Mouse (Mus musculus) E14TG2a.4 (cell line): ENCODE data around the gene Trp53i11.

Experiments
- H3K27me3 ChIP-seq: 2 replicates; pipeline ENCODE4 v1.6.1; 2014; ENCODE audit warnings: low read length, control low read depth; ENCODE audit not compliant: insufficient read depth
- H3K36me3 ChIP-seq: 2 replicates; pipeline ENCODE4 v1.6.1; 2014; ENCODE audit warnings: low read length, control low read depth; ENCODE audit not compliant: insufficient read depth
- H3K4me1 ChIP-seq: replicated peaks from 2 replicates; pipeline ENCODE4 v1.6.1; 2014; ENCODE audit warnings: low read depth, low read length, control low read depth
- H3K4me3 ChIP-seq: replicated peaks from 2 replicates; pipeline ENCODE4 v1.5.1; 2014; ENCODE audit warnings: mild to moderate bottlenecking, low read length
- H3K9me3 ChIP-seq: 2 replicates; pipeline ENCODE4 v1.6.1; 2014; ENCODE audit warnings: low read length, control low read depth
- CTCF ChIP-seq: conservative IDR thresholded peaks from 2 replicates; pipeline ENCODE4 v1.5.1; 2014; ENCODE audit warnings: low read length
- NANOG ChIP-seq: IDR thresholded peaks from 2 replicates; pipeline ENCODE4 v1.6.1; 2014; ENCODE audit warnings: borderline replicate concordance, low read length, mixed read lengths
- POU5F1 ChIP-seq: IDR thresholded peaks from 2 replicates; pipeline ENCODE4 v1.6.1; 2014; ENCODE audit warnings: low read length, borderline replicate concordance

The Trp53i11 gene

GRCm38 (mm10) chr2:93249058-93249457 lies 61.7 kb downstream of the Trp53i11 start:
- H3K4me1 ChIP-seq, result peaks cover 17% of the 10 kb centered on the region
- no peak overlapping the region for H3K4me3 ChIP-seq
- no peaks in the 10 kb centered on the region for H3K36me3 ChIP-seq
- TF ChIP-seq CTCF, result no peak
- no peak for TF ChIP-seq POU5F1
- TF ChIP-seq NANOG, result no peak
- no peaks in the 10 kb centered on the region for H3K9me3 ChIP-seq
- peaks cover 60% of the 10 kb centered on the region for H3K27me3 ChIP-seq

- no peak overlapping the region for H3K4me3 ChIP-seq
- no peak for TF ChIP-seq CTCF
- peaks cover 17% of the 10 kb centered on the region for H3K4me1 ChIP-seq
- peaks cover 61% of the 10 kb centered on the region for H3K27me3 ChIP-seq
- H3K36me3 ChIP-seq, result no peaks in the 10 kb centered on the region
- H3K9me3 ChIP-seq, result no peaks in the 10 kb centered on the region
Measured at GRCm38 (mm10) chr2:93250611-93251010, 63.3 kb downstream of the Trp53i11 start.
